Mouse (Mus musculus) kidney, embryonic 14.5 days (tissue): Measurements from ENCODE around the gene Elmo2. TPM values are rescaled to one million over a fixed set of nuclear protein-coding genes. Genes with fewer than 3 reads are reported as not detected.

Experiments used
- ATAC-seq: fragments of 200-750 bp; cut with Nextera tagmentation; 2 replicates; pipeline ENCODE4 v1.8.0; 2017; ENCODE audit warnings: moderate number of reproducible peaks, mild to moderate bottlenecking, moderate TSS enrichment, moderate library complexity; ENCODE audit not compliant: low FRiP score, low TSS enrichment
- H3K27ac ChIP-seq: fragments of 300-500 bp; sonication (generic); 2 replicates; pipeline ENCODE4 v1.5.1; 2014; ENCODE audit warnings: low read depth, mild to moderate bottlenecking, low read length, moderate library complexity, mixed read lengths
- H3K27me3 ChIP-seq: fragments of 300-500 bp; sonication (generic); 2 replicates; pipeline ENCODE4 v1.6.1; 2014; ENCODE audit warnings: mild to moderate bottlenecking, low read length; ENCODE audit not compliant: control insufficient read depth, insufficient read depth
- H3K36me3 ChIP-seq: fragments of 300-500 bp; sonication (generic); 2 replicates; pipeline ENCODE4 v1.6.1; 2014; ENCODE audit warnings: low read length, mixed read lengths; ENCODE audit not compliant: control insufficient read depth, insufficient read depth
- H3K4me1 ChIP-seq: fragments of 300-500 bp; sonication (generic); 2 replicates; pipeline ENCODE4 v1.6.1; 2014; ENCODE audit warnings: low read length, mixed read lengths; ENCODE audit not compliant: control insufficient read depth, insufficient read depth
- H3K4me2 ChIP-seq: fragments of 300-500 bp; sonication (generic); replicated peaks from 2 replicates; pipeline ENCODE4 v1.6.1; 2014; ENCODE audit warnings: low read depth, mild to moderate bottlenecking, low read length
- H3K4me3 ChIP-seq: fragments of 300-500 bp; sonication (generic); 2 replicates; pipeline ENCODE4 v1.5.1; 2014; ENCODE audit warnings: mild to moderate bottlenecking, low read length
- H3K9ac ChIP-seq: fragments of 300-500 bp; sonication (generic); 2 replicates; pipeline ENCODE4 v1.6.1; 2014; ENCODE audit warnings: low read depth, mild to moderate bottlenecking, low read length, moderate library complexity
- H3K9me3 ChIP-seq: fragments of 300-500 bp; sonication (generic); 2 replicates; pipeline ENCODE4 v1.6.1; 2016; ENCODE audit warnings: low read length; ENCODE audit not compliant: control insufficient read depth
- WGBS: fragments of 180-500 bp; shearing (Covaris S2); extraction: QIAGEN DNeasy Blood & Tissue Kit; methylation state at CpG from one replicate; pipeline ENCODE4 v1.1.7; 2014; 5-methylcytosine and 5-hydroxymethylcytosine counted together
- polyA plus RNA-seq: library from polyadenylated mRNA; unstranded; fragments of >200 nt; fragmentation: Nextera tagmentation; extraction: Ambion mirVana; gene quantifications from 2 replicates; pipeline ENCODE4 v1.2.1, GENCODE M21; 2014

The Elmo2 gene
- polyA plus RNA-seq, 1 experiment from 2014 or later = 84.1 TPM

DNA sequence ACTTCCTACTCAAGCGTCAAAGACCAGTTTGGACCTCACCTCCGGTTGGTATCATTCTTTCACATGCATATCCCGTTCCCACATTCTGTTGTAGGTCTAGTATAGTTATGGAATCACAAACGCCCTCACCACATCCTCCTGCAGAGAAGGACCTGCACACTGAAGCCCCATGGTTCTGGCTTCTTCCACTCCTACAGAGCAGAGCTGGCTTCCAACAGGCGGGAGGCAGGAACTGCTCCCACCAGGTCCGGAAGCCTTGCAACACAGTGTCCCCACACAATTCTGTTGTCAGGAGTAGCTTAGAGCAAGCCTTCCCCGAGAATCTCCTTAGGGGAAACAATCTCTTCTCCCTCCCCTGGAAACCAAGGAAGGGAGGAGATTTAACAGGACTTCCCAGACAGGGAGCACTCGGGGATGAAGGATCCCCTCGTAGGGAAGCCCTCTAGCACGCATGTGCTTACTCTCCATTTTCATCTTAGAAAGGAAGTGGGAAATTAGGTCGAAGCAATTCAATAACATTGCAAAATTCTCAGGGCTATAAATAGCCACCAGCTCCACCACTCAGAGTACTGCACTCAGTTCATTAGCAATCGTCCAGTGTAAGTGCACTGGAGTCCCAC is 5.6 kb downstream of the Elmo2 start:
- Histone ChIP-seq H3K4me2 (no peak overlapping the region), H3K9me3 (no peaks in the 10 kb centered on the region), H3K27ac (peak overlapping the region; percentile 69), H3K4me3 (no peak overlapping the region), H3K9ac (no peak overlapping the region), H3K4me1 (peaks cover 84% of the 10 kb centered on the region), H3K27me3 (no peaks in the 10 kb centered on the region), H3K36me3 (peaks cover 4% of the 10 kb centered on the region)
- no peak for ATAC-seq
- WGBS = 58% methylated on average over 12 of the region's 12 CpGs

DNA sequence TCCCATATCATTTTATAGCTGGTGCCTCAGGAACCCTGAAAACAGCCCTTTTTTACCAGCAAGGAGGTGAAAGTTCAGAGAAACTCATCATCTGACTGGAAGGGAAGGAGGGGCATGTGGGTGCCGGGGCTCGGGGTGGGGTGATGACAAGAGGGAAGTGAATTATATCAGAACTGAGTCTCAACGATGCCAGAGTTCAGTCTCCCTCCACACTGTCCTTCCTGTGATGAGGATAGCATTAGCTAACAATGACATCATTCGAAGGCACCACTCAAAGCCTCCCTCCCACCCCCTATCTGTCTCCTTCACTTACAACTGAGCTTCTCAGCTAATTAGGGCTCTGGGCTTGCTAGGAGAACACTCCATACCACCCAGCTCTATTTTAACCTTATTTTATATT is 6.8 kb downstream of the Elmo2 start:
- Histone ChIP-seq H3K4me1 (peaks cover 79% of the 10 kb centered on the region), H3K36me3 (peaks cover 15% of the 10 kb centered on the region), H3K9ac (no peak overlapping the region), H3K4me2 (no peak overlapping the region), H3K9me3 (no peaks in the 10 kb centered on the region), H3K4me3 (no peak overlapping the region), H3K27ac (no peak overlapping the region), H3K27me3 (no peaks in the 10 kb centered on the region)
- WGBS = 42% methylated on average over 4 of the region's 4 CpGs
- ATAC-seq = no peak

DNA sequence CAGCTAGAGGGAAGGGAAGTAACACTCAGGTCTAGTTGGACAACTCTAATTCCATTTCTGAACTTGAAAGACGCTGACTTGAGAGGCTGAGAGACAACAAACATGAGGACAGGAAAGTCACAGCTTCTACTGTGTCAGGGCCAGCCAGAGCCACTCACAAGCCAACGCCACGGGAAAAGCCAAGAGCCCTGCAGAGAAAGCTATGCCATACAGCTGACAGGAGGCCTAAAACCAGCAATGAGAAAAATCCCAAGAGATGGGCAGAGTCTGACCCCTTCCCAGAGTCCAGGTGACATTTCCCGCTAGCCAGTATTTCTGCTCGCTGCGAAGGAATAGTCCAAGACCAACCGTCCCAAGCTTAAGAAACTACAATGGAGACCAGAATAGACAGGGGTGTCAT is 7.3 kb downstream of the Elmo2 start:
- peaks cover 79% of the 10 kb centered on the region for H3K4me1 ChIP-seq
- H3K4me3 ChIP-seq = no peak overlapping the region
- no peak for ATAC-seq
- H3K27ac ChIP-seq = no peak overlapping the region
- peaks cover 20% of the 10 kb centered on the region for H3K36me3 ChIP-seq
- H3K4me2 ChIP-seq = no peak overlapping the region
- H3K9me3 ChIP-seq = no peaks in the 10 kb centered on the region
- WGBS = 74% methylated on average over 7 of the region's 7 CpGs
- H3K9ac ChIP-seq = no peak overlapping the region
- H3K27me3 ChIP-seq = no peaks in the 10 kb centered on the region

DNA sequence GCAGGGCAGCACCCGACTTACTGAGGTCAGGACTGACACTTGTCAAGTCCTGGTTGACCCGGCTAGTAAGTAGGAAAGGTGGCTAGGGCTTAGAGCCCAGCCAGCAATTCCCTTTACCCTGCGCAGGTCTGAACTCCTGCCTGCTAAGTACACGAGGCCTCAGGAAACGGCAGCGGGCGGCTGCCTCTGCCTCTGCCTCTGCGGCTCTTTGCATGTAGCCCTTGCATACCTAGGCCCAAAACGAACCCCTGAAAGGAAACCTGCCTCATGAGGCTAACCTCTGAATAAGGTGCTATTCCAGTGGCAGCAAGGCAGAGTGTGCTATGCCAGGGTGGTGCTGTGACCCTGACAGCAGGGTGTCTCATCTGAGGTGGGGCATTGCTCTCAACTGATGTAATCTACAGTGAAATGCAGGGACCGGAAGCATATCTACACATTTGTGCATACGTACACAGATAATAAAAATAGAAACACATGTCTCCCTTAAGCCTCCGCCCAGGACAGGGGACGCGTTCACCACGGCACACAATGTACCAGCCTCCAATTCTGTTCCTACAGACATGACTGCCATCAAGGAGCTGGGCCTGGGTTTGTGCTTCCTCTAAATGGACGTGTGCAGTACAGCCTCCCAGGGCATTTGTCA is 8.5 kb downstream of the Elmo2 start:
- peaks cover 26% of the 10 kb centered on the region for H3K36me3 ChIP-seq
- H3K4me2 ChIP-seq = no peak overlapping the region
- no peaks in the 10 kb centered on the region for H3K27me3 ChIP-seq
- peak overlapping the region; percentile 78 for H3K27ac ChIP-seq
- no peak overlapping the region for H3K4me3 ChIP-seq
- no peaks in the 10 kb centered on the region for H3K9me3 ChIP-seq
- no peak for ATAC-seq
- H3K9ac ChIP-seq = peak overlapping the region; percentile 42; the same call in 1 of the 2 replicates
- peaks cover 75% of the 10 kb centered on the region for H3K4me1 ChIP-seq
- 51% methylated on average over 16 of the region's 16 CpGs for WGBS

DNA sequence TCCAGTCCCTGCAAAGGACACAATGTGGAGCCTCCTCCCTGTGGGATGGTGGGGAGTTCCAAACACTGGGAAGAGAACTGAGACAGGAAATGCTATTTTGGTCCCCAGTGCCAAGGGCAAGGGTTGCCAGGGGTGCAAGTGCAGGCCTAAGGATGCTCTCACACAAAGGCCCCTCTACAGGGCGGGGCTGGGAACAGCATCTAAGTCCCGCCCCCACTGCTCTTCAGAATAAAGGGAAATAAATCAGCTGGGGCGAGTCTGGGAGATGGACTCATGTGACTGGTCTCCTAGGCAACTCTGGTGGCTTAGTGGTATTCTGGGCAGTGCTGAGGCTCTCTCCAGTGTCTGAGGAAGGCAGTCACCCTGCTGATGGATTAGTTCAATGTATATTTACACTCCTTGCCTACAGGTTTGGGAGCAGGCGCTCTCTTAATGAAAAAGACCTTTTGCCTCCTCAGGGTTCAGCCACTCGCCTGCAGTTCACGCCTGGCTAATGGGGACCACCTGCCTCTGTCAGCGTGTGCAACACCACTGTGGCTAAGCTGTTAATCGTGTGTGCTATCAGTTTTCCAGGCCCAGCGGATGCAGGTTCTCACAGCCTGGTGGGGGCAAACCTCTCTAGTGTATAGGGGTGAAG is 9.3 kb downstream of the Elmo2 start:
- no peak overlapping the region for H3K4me3 ChIP-seq
- peak overlapping the region; percentile 78 for H3K27ac ChIP-seq
- H3K36me3 ChIP-seq = peaks cover 31% of the 10 kb centered on the region
- H3K4me2 ChIP-seq = no peak overlapping the region
- H3K4me1 ChIP-seq = peaks cover 70% of the 10 kb centered on the region
- 12% methylated on average over 9 of the region's 9 CpGs for WGBS
- H3K9me3 ChIP-seq = no peaks in the 10 kb centered on the region
- no peaks in the 10 kb centered on the region for H3K27me3 ChIP-seq
- ATAC-seq = peak; percentile 85
- H3K9ac ChIP-seq = peak overlapping the region; percentile 42; the same call in 1 of the 2 replicates

DNA sequence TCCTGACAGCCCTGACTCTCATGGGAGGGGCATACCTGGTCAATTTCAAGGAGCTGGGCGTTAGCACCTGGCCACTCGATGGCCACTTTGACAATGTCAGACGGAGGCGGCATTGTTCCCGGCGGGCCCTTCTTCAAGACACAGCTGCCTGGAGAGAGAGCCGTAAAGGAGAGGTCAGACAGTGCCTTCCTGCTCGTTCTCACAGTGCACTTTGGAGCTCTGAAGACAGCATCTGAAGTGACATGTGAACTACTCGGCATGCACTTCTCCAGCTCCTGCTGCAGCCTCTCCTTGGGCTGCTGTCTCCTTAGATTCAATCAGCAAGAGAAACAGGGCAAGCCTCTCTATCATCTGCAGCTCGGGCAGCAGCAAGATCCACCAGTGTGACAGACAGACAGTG is 10.1 kb downstream of the Elmo2 start:
- Histone ChIP-seq H3K27ac (peak overlapping the region; percentile 61; the same call in 1 of the 2 replicates), H3K36me3 (peaks cover 38% of the 10 kb centered on the region), H3K4me1 (peaks cover 67% of the 10 kb centered on the region), H3K9me3 (no peaks in the 10 kb centered on the region), H3K4me3 (no peak overlapping the region), H3K4me2 (no peak overlapping the region), H3K27me3 (no peaks in the 10 kb centered on the region), H3K9ac (peak overlapping the region; percentile 31; the same call in 1 of the 2 replicates)
- ATAC-seq = no peak
- 51% methylated on average over 10 of the region's 10 CpGs for WGBS

DNA sequence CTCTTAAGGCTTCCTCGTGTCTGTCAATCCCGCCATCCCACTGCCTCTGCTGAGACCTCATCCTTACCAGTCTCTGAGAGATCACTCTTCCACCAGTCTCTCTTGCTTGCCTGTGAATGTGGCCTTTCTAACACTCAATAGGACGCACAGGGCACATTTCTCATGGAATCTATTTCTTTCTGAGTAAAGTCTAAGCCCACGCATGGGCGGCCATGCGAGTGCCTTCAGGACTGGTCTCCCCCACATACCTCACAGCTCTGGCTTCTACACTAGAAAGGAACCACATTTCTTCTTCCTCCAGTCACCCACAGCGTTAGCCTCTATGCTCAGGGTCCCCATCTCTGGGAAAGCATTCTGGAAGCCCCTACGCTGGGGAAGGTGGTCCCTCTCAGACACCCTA is 12.1 kb downstream of the Elmo2 start:
- no peak overlapping the region for H3K4me3 ChIP-seq
- H3K4me2 ChIP-seq = no peak overlapping the region
- H3K36me3 ChIP-seq = peaks cover 44% of the 10 kb centered on the region
- peak overlapping the region; percentile 74 for H3K27ac ChIP-seq
- H3K9me3 ChIP-seq = no peaks in the 10 kb centered on the region
- peaks cover 58% of the 10 kb centered on the region for H3K4me1 ChIP-seq
- 0 out of 2 replicates have a peak, but pooled peaks have one; percentile 3 for ATAC-seq
- no peaks in the 10 kb centered on the region for H3K27me3 ChIP-seq
- H3K9ac ChIP-seq = no peak overlapping the region
- WGBS = 56% methylated on average over 8 of the region's 8 CpGs

DNA sequence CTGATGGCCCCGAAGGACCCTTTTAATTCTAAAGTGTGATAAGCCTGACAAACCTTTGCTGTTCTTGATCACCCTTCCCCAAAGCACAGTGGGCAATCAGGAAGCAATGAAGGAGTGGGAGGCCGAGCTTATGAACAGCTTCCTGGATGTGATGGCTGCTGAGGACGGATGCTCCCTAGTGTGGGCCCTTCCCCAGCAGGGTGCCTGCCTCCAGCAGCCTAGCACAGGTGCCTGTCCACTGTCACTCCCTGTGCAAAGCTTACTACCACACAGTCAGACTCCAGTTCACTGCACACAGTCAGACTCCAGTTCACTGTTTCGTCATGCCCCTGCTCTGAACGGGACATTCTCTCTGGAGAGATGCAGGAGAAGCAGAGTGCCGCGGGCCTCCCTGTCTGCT is 13.9 kb downstream of the Elmo2 start:
- Histone ChIP-seq H3K9ac (no peak overlapping the region), H3K36me3 (peaks cover 55% of the 10 kb centered on the region), H3K4me1 (peaks cover 43% of the 10 kb centered on the region), H3K4me3 (no peak overlapping the region), H3K27me3 (no peaks in the 10 kb centered on the region), H3K4me2 (no peak overlapping the region), H3K9me3 (no peaks in the 10 kb centered on the region), H3K27ac (no peak overlapping the region)
- no peak for ATAC-seq
- WGBS = 60% methylated on average over 7 of the region's 7 CpGs

DNA sequence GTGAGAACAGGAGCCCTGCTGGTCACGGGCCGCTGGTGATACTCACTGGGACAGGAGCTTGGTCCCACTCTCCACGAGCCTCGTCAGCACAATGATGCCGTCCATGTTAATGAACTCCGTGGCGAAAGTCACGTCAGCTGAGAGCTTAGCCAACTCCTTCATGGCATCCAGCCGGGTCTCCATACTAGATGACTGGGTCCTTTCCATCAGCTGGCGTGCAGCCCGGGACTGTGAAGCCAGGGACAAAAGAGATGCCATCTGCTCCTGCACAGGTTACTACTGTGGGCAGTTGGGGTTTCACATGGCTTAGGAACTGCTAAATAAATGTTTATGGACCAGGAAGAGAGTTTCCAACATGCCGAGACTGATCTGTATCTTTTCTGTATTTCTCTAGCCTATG is 14.7 kb downstream of the Elmo2 start:
- 65% methylated on average over 12 of the region's 12 CpGs for WGBS
- Histone ChIP-seq H3K9me3 (no peaks in the 10 kb centered on the region), H3K27ac (no peak overlapping the region), H3K36me3 (peaks cover 55% of the 10 kb centered on the region), H3K9ac (no peak overlapping the region), H3K27me3 (no peaks in the 10 kb centered on the region), H3K4me3 (no peak overlapping the region), H3K4me1 (peaks cover 35% of the 10 kb centered on the region), H3K4me2 (no peak overlapping the region)
- ATAC-seq = no peak
